Mouse (Mus musculus): ENCODE results near the gene Nrxn2. TPM values are rescaled to one million over a fixed set of nuclear protein-coding genes. Genes with fewer than 3 reads are reported as not detected.

Nrxn2 gene
- polyA plus RNA-seq, 1 experiment = 0.17 TPM

- no peak for TF ChIP-seq GATA1 (IDR thresholded peaks at IDR 0.05; ENCODE audit: low read length)
Measured at GRCm38 (mm10) chr19:6384954-6385353, 33.6 kb upstream of the Nrxn2 start.

GRCm38 (mm10) chr19:6385419-6385818, 33.1 kb upstream of the Nrxn2 start:
- no peak for TF ChIP-seq GATA1 (IDR thresholded peaks at IDR 0.05; ENCODE audit: low read length)

GRCm38 (mm10) chr19:6385821-6386220, 32.7 kb upstream of the Nrxn2 start:
- no peak for TF ChIP-seq GATA1 (IDR thresholded peaks at IDR 0.05; ENCODE audit: low read length)

GRCm38 (mm10) chr19:6386234-6386633, 32.3 kb upstream of the Nrxn2 start:
- no peak for TF ChIP-seq GATA1 (IDR thresholded peaks at IDR 0.05; ENCODE audit: low read length)

GRCm38 (mm10) chr19:6388006-6388405, 30.5 kb upstream of the Nrxn2 start:
- no peak for TF ChIP-seq GATA1 (IDR thresholded peaks at IDR 0.05; ENCODE audit: low read length)

GRCm38 (mm10) chr19:6389803-6390202, 28.7 kb upstream of the Nrxn2 start:
- no peak for TF ChIP-seq GATA1 (IDR thresholded peaks at IDR 0.05; ENCODE audit: low read length)

GRCm38 (mm10) chr19:6390251-6390650, 28.3 kb upstream of the Nrxn2 start:
- TF ChIP-seq GATA1 (IDR thresholded peaks at IDR 0.05; ENCODE audit: low read length) = no peak

- no peak for TF ChIP-seq GATA1 (IDR thresholded peaks at IDR 0.05; ENCODE audit: low read length)
Measured at GRCm38 (mm10) chr19:6392743-6393393, 25.7 kb upstream of the Nrxn2 start.

- no peak for TF ChIP-seq GATA1 (IDR thresholded peaks at IDR 0.05; ENCODE audit: low read length)
Measured at GRCm38 (mm10) chr19:6393637-6394036, 24.9 kb upstream of the Nrxn2 start.

- TF ChIP-seq GATA1 (IDR thresholded peaks at IDR 0.05; ENCODE audit: low read length) = no peak
Measured at GRCm38 (mm10) chr19:6396237-6396636, 22.3 kb upstream of the Nrxn2 start.

- no peak for TF ChIP-seq GATA1 (IDR thresholded peaks at IDR 0.05; ENCODE audit: low read length)
Measured at GRCm38 (mm10) chr19:6397582-6398249, 20.8 kb upstream of the Nrxn2 start.

GRCm38 (mm10) chr19:6398447-6399284, 19.9 kb upstream of the Nrxn2 start:
- no peak for TF ChIP-seq GATA1 (IDR thresholded peaks at IDR 0.05; ENCODE audit: low read length)

- no peak for TF ChIP-seq GATA1 (IDR thresholded peaks at IDR 0.05; ENCODE audit: low read length)
Measured at GRCm38 (mm10) chr19:6399285-6400095, 19.0 kb upstream of the Nrxn2 start, which contains the start of gene Rasgrp2. Rasgrp2 (plus strand) TSS chr19:6399340.

GRCm38 (mm10) chr19:6400096-6401086, 18.1 kb upstream of the Nrxn2 start:
- no peak for TF ChIP-seq GATA1 (IDR thresholded peaks at IDR 0.05; ENCODE audit: low read length)
